Mouse (Mus musculus): Measurements from ENCODE around the gene Hist1h3i.
"Not testable (repeated sequence)": the region's sequence is repeated elsewhere in the genome, so short reads cannot be mapped to it uniquely, and the experiment has no call there.

Hist1h3i gene

GRCm38 (mm10) chr13:21782361-21783254, 562 bp downstream of the Hist1h3i start:
- not testable (repeated sequence) for DNase-seq (ENCODE audit: low spot score)

- DNase-seq (ENCODE audit: low spot score) = no peak
Measured at GRCm38 (mm10) chr13:21781639-21782038, 1.5 kb downstream of the Hist1h3i start.

GRCm38 (mm10) chr13:21781021-21781555, 2.1 kb downstream of the Hist1h3i start:
- DNase-seq (ENCODE audit: low spot score) = no peak

GRCm38 (mm10) chr13:21779767-21780731, 3.1 kb downstream of the Hist1h3i start, which contains the start of gene Hist1h1b:
TSS of gene Hist1h1b (minus strand) at chr13:21780625.
- DNase-seq (ENCODE audit: low spot score) = no peak

- DNase-seq (ENCODE audit: low spot score) = peak; percentile 74
Measured at GRCm38 (mm10) chr13:21778814-21779766, 4.1 kb downstream of the Hist1h3i start.

GRCm38 (mm10) chr13:21755707-21756106, 27.5 kb downstream of the Hist1h3i start:
- DNase-seq (ENCODE audit: low spot score) = no peak

GRCm38 (mm10) chr13:21754294-21755001, 28.7 kb downstream of the Hist1h3i start:
- DNase-seq (ENCODE audit: low spot score) = not testable (repeated sequence)

- peak; percentile 86 for DNase-seq (ENCODE audit: low spot score)
Measured at GRCm38 (mm10) chr13:21753524-21754285, 29.5 kb downstream of the Hist1h3i start, which contains the start of the genes Hist1h2ak and Hist1h2bn. TSS of gene Hist1h2ak (minus strand) at chr13:21753827. TSS of gene Hist1h2bn (plus strand) at chr13:21754123.

- no peak for DNase-seq (ENCODE audit: low spot score)
Measured at GRCm38 (mm10) chr13:21753051-21753523, 30.1 kb downstream of the Hist1h3i start.

- DNase-seq (ENCODE audit: low spot score) = no peak
Measured at GRCm38 (mm10) chr13:21752356-21752755, 30.8 kb downstream of the Hist1h3i start.

- DNase-seq (ENCODE audit: low spot score) = no peak
Measured at GRCm38 (mm10) chr13:21751827-21752226, 31.3 kb downstream of the Hist1h3i start.

- no peak for DNase-seq (ENCODE audit: low spot score)
Measured at GRCm38 (mm10) chr13:21751417-21751816, 31.8 kb downstream of the Hist1h3i start.

GRCm38 (mm10) chr13:21750159-21751017, 32.8 kb downstream of the Hist1h3i start, which contains the start of gene Hist1h4k:
TSS of gene Hist1h4k (minus strand) at chr13:21750505.
- DNase-seq (ENCODE audit: low spot score) = peak; percentile 90

- no peak for DNase-seq (ENCODE audit: low spot score)
Measured at GRCm38 (mm10) chr13:21749387-21750158, 33.6 kb downstream of the Hist1h3i start.

- no peak for DNase-seq (ENCODE audit: low spot score)
Measured at GRCm38 (mm10) chr13:21745006-21745405, 38.2 kb downstream of the Hist1h3i start.

GRCm38 (mm10) chr13:21734906-21735767, 48.0 kb downstream of the Hist1h3i start, which contains the start of gene Hist1h4j:
TSS of gene Hist1h4j (plus strand) at chr13:21735064.
- not testable (repeated sequence) for DNase-seq (ENCODE audit: low spot score)

Measured in layer of hippocampus, adult 9-10 months (tissue).